Mouse (Mus musculus) C2C12 (cell line): ENCODE results near the gene Gpr135. TPM values are rescaled to one million over a fixed set of nuclear protein-coding genes. Genes with fewer than 3 reads are reported as not detected.
A peak's percentile ranks its signal among the peaks of the same experiment; 100 is the strongest.

ENCODE experiments used
- H3K27me3 ChIP-seq: one replicate; pipeline ENCODE4 v1.6.1; 2011; ENCODE audit not compliant: control insufficient read depth, insufficient read depth, insufficient read length
- H3K36me3 ChIP-seq: one replicate; pipeline ENCODE4 v1.6.1; 2011; ENCODE audit not compliant: control insufficient read depth, insufficient read depth
- H3K4me3 ChIP-seq: one replicate; pipeline ENCODE4 v1.5.1; 2011; ENCODE audit warnings: mild to moderate bottlenecking, control low read depth; ENCODE audit not compliant: poor library complexity, insufficient read depth, severe bottlenecking
- H3K79me2 ChIP-seq: one replicate; pipeline ENCODE4 v1.6.1; 2011; ENCODE audit not compliant: control insufficient read depth, insufficient read depth
- H3K79me3 ChIP-seq: one replicate; pipeline ENCODE4 v1.6.1; 2011; ENCODE audit warnings: low read depth, control low read depth
- H3ac ChIP-seq: one replicate; pipeline ENCODE3; 2011; ENCODE audit warnings: low read depth; ENCODE audit not compliant: control insufficient read depth, insufficient read length
- CEBPB ChIP-seq: IDR thresholded peaks from one replicate; pipeline ENCODE4 v1.6.1; 2011; ENCODE audit warnings: low read depth, mild to moderate bottlenecking, control low read depth, moderate library complexity
- CTCF ChIP-seq: IDR thresholded peaks from one replicate; pipeline ENCODE4 v1.5.1; 2011; ENCODE audit not compliant: control insufficient read depth, insufficient read depth, insufficient read length
- FOSL1 ChIP-seq: IDR thresholded peaks from one replicate; pipeline ENCODE4 v1.8.0; 2011; ENCODE audit warnings: mild to moderate bottlenecking, low read length; ENCODE audit not compliant: poor library complexity, insufficient read depth, severe bottlenecking
- MAX ChIP-seq: IDR thresholded peaks from one replicate; pipeline ENCODE4 v1.6.1; 2011; ENCODE audit warnings: mild to moderate bottlenecking, control low read depth
- MYOD1 ChIP-seq: IDR thresholded peaks from one replicate; pipeline ENCODE4 v1.6.1; 2011; ENCODE audit warnings: low read depth; ENCODE audit not compliant: control insufficient read depth, insufficient read length
- MYOG ChIP-seq: IDR thresholded peaks from one replicate; pipeline ENCODE4 v1.6.1; 2011; ENCODE audit not compliant: control insufficient read depth, insufficient read length; ENCODE audit errors: extremely low read depth
- USF1 ChIP-seq: IDR thresholded peaks from one replicate; pipeline ENCODE4 v1.6.1; 2011; ENCODE audit warnings: low read depth, mild to moderate bottlenecking, control low read depth, moderate library complexity
- polyA plus RNA-seq: library from polyadenylated mRNA; unstranded; fragments of >200 nt; fragmentation: generic; extraction: Trizol; gene quantifications from one replicate; pipeline ENCODE4 v1.2.1, GENCODE M21; 2012; ENCODE audit warnings: missing spikeins

The Gpr135 gene
- polyA plus RNA-seq, 1 experiment, result 0.11 TPM

- H3K79me3 ChIP-seq, result peaks cover 9% of the 10 kb centered on the region
- no peaks in the 10 kb centered on the region for H3K27me3 ChIP-seq
- H3K4me3 ChIP-seq, result peak overlapping the region; percentile 36
- H3ac ChIP-seq, result peak overlapping the region; percentile 47
- TF ChIP-seq CEBPB, result no peak
- H3K36me3 ChIP-seq, result no peaks in the 10 kb centered on the region
- peaks cover 17% of the 10 kb centered on the region for H3K79me2 ChIP-seq
Observed at GRCm38 (mm10) chr12:72085024-72085328, 14.1 kb upstream of the Gpr135 start.

GRCm38 (mm10) chr12:72084261-72085023 is 13.5 kb upstream of the Gpr135 start:
- H3K79me3 ChIP-seq, result peaks cover 9% of the 10 kb centered on the region
- TF ChIP-seq MAX (no peak), USF1 (no peak), FOSL1 (no peak), MYOG (no peak), CTCF (no peak), CEBPB (no peak), MYOD1 (no peak)
- peak overlapping the region; percentile 47 for H3ac ChIP-seq
- no peaks in the 10 kb centered on the region for H3K36me3 ChIP-seq
- peak overlapping the region; percentile 36 for H3K4me3 ChIP-seq
- peaks cover 17% of the 10 kb centered on the region for H3K79me2 ChIP-seq
- no peaks in the 10 kb centered on the region for H3K27me3 ChIP-seq

GRCm38 (mm10) chr12:72083265-72083664 is 12.3 kb upstream of the Gpr135 start:
- no peaks in the 10 kb centered on the region for H3K27me3 ChIP-seq
- H3ac ChIP-seq, result no peak overlapping the region
- no peak for TF ChIP-seq CTCF
- TF ChIP-seq MAX, result no peak
- TF ChIP-seq USF1, result no peak
- TF ChIP-seq FOSL1, result no peak
- no peak for TF ChIP-seq MYOD1
- TF ChIP-seq MYOG, result no peak
- no peak for TF ChIP-seq CEBPB
- H3K79me3 ChIP-seq, result peaks cover 9% of the 10 kb centered on the region
- no peak overlapping the region for H3K4me3 ChIP-seq
- H3K36me3 ChIP-seq, result no peaks in the 10 kb centered on the region
- H3K79me2 ChIP-seq, result peaks cover 17% of the 10 kb centered on the region

- Histone ChIP-seq H3K79me3 (peaks cover 6% of the 10 kb centered on the region), H3K4me3 (no peak overlapping the region), H3ac (no peak overlapping the region), H3K79me2 (peaks cover 12% of the 10 kb centered on the region), H3K27me3 (no peaks in the 10 kb centered on the region), H3K36me3 (no peaks in the 10 kb centered on the region)
- TF ChIP-seq MAX, result no peak
- no peak for TF ChIP-seq USF1
Observed at GRCm38 (mm10) chr12:72082370-72082769, 11.4 kb upstream of the Gpr135 start.

GRCm38 (mm10) chr12:72081961-72082360 is 11.0 kb upstream of the Gpr135 start:
- no peaks in the 10 kb centered on the region for H3K27me3 ChIP-seq
- H3K79me2 ChIP-seq, result peaks cover 8% of the 10 kb centered on the region
- H3K79me3 ChIP-seq, result peaks cover 5% of the 10 kb centered on the region
- H3K4me3 ChIP-seq, result no peak overlapping the region
- no peak for TF ChIP-seq CTCF
- TF ChIP-seq CEBPB, result no peak
- TF ChIP-seq MYOG, result no peak
- no peak for TF ChIP-seq MYOD1
- TF ChIP-seq FOSL1, result no peak
- TF ChIP-seq MAX, result no peak
- TF ChIP-seq USF1, result no peak
- no peaks in the 10 kb centered on the region for H3K36me3 ChIP-seq
- no peak overlapping the region for H3ac ChIP-seq

- no peaks in the 10 kb centered on the region for H3K79me2 ChIP-seq
- TF ChIP-seq CTCF (no peak), MAX (no peak), FOSL1 (no peak), MYOD1 (no peak), USF1 (no peak), MYOG (no peak), CEBPB (no peak)
- no peaks in the 10 kb centered on the region for H3K79me3 ChIP-seq
- H3ac ChIP-seq, result no peak overlapping the region
- no peaks in the 10 kb centered on the region for H3K27me3 ChIP-seq
- no peaks in the 10 kb centered on the region for H3K36me3 ChIP-seq
- no peak overlapping the region for H3K4me3 ChIP-seq
Observed at GRCm38 (mm10) chr12:72078248-72078647, 7.3 kb upstream of the Gpr135 start.
